Mouse (Mus musculus): ENCODE measurements around the gene Ltb.
A peak's percentile ranks its signal among the peaks of the same experiment; 100 is the strongest.

Ltb gene

GRCm38 (mm10) chr17:35193881-35194843 lies at the start of gene Ltb:
Ltb (plus strand) TSS chr17:35194439.
- no peak for DNase-seq (ENCODE audit: low spot score)

GRCm38 (mm10) chr17:35146139-35146538 lies 48.1 kb upstream of the Ltb start:
- no peak for DNase-seq (ENCODE audit: low spot score)

GRCm38 (mm10) chr17:35147348-35147747 lies 46.9 kb upstream of the Ltb start:
- no peak for DNase-seq (ENCODE audit: low spot score)

- DNase-seq (ENCODE audit: low spot score): no peak
Observed at GRCm38 (mm10) chr17:35147922-35148639, 46.2 kb upstream of the Ltb start.

GRCm38 (mm10) chr17:35152121-35152520 lies 42.1 kb upstream of the Ltb start:
- no peak for DNase-seq (ENCODE audit: low spot score)

- DNase-seq (ENCODE audit: low spot score): no peak
Observed at GRCm38 (mm10) chr17:35153077-35153476, 41.2 kb upstream of the Ltb start.

- DNase-seq (ENCODE audit: low spot score): no peak
Observed at GRCm38 (mm10) chr17:35153931-35154330, 40.3 kb upstream of the Ltb start.

GRCm38 (mm10) chr17:35154616-35155015 lies 39.6 kb upstream of the Ltb start:
- no peak for DNase-seq (ENCODE audit: low spot score)

GRCm38 (mm10) chr17:35155451-35155850 lies 38.8 kb upstream of the Ltb start:
- DNase-seq (ENCODE audit: low spot score): no peak

- DNase-seq (ENCODE audit: low spot score): no peak
Observed at GRCm38 (mm10) chr17:35156461-35157200, 37.6 kb upstream of the Ltb start.

GRCm38 (mm10) chr17:35157254-35157653 lies 37.0 kb upstream of the Ltb start:
- DNase-seq (ENCODE audit: low spot score): no peak

- no peak for DNase-seq (ENCODE audit: low spot score)
Observed at GRCm38 (mm10) chr17:35157661-35158175, 36.5 kb upstream of the Ltb start.

GRCm38 (mm10) chr17:35158850-35159593 lies 35.2 kb upstream of the Ltb start:
- no peak for DNase-seq (ENCODE audit: low spot score)

- DNase-seq (ENCODE audit: low spot score): no peak
Observed at GRCm38 (mm10) chr17:35159638-35160037, 34.6 kb upstream of the Ltb start.

GRCm38 (mm10) chr17:35161421-35161820 lies 32.8 kb upstream of the Ltb start:
- no peak for DNase-seq (ENCODE audit: low spot score)

GRCm38 (mm10) chr17:35162121-35162520 lies 32.1 kb upstream of the Ltb start:
- DNase-seq (ENCODE audit: low spot score): no peak

- DNase-seq (ENCODE audit: low spot score): no peak
Observed at GRCm38 (mm10) chr17:35162730-35163129, 31.5 kb upstream of the Ltb start.

GRCm38 (mm10) chr17:35163326-35164081 lies 30.7 kb upstream of the Ltb start:
- peak; percentile 15 for DNase-seq (ENCODE audit: low spot score)

GRCm38 (mm10) chr17:35164218-35164567 lies 30.0 kb upstream of the Ltb start:
- DNase-seq (ENCODE audit: low spot score): peak; percentile 11

GRCm38 (mm10) chr17:35164568-35165450 lies 29.4 kb upstream of the Ltb start, which contains the start of gene Prrc2a:
Prrc2a (minus strand) TSS chr17:35164897.
- peak; percentile 99 for DNase-seq (ENCODE audit: low spot score)

Data from embryo, embryonic 10.5 days (tissue).